Mouse (Mus musculus): ENCODE data around the gene Mvb12b. TPM values are rescaled to one million over a fixed set of nuclear protein-coding genes. Genes with fewer than 3 reads are reported as not detected.
A peak's percentile ranks its signal among the peaks of the same experiment; 100 is the strongest.

The Mvb12b gene
- polyA plus RNA-seq, 1 experiment from 2014 or later = 14.0 TPM

DNA sequence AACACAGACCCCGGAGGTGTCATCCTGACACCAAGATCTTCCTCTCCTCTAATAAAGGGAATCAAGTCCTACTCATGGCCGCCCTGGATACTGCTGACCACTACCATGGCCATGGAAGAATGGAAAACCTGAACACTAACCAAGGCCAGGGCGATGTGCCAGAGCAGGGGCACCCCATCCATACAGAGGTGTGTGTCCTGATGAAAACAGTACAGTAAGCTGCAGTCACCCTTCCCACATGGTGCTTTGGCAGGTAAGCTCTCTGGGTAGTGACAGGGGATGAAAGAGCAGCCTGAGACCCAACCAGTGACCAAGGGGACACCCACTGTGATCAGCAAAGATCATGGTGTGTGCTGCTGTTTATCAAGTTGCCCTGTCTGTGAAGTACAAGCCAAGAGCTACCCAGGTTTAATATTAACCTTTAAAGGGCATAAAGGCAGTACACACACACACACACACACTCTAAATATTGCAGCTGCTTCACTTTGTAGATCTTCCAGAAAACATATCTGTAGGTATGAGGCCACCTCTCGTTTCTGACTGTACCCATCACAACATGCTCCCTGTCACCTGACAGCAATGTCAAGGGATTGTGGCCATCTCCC lies 117.1 kb downstream of the Mvb12b start:
- Histone ChIP-seq H3K9me3 (ENCODE audit: control insufficient read depth, low read length) (no peaks in the 10 kb centered on the region), H3K9ac (ENCODE audit: low read length) (no peak overlapping the region), H3K27me3 (replicated peaks; ENCODE audit: control insufficient read depth, insufficient read depth, low read length) (no peaks in the 10 kb centered on the region), H3K36me3 (ENCODE audit: control insufficient read depth, insufficient read depth, low read length) (peaks cover 8% of the 10 kb centered on the region; the same call in 1 of the 2 replicates), H3K4me2 (ENCODE audit: low read length) (no peak overlapping the region), H3K4me3 (ENCODE audit: low read depth, low read length) (no peak overlapping the region), H3K4me1 (replicated peaks; ENCODE audit: control insufficient read depth, insufficient read depth, low read length) (no peaks in the 10 kb centered on the region), H3K27ac (ENCODE audit: low read depth) (no peak overlapping the region)
- DNase-seq (ENCODE audit: low spot score) = no peak
- 92% methylated on average over 4 of the region's 4 CpGs for WGBS
- no peak for ATAC-seq (replicated peaks; ENCODE audit: low FRiP score, low TSS enrichment, low read depth)

GRCm38 (mm10) chr2:33764476-33764875 lies 123.3 kb downstream of the Mvb12b start:
- Histone ChIP-seq H3K4me3 (ENCODE audit: low read depth, low read length) (no peak overlapping the region), H3K9ac (ENCODE audit: low read length) (no peak overlapping the region), H3K27ac (ENCODE audit: low read depth) (no peak overlapping the region), H3K4me2 (ENCODE audit: low read length) (no peak overlapping the region), H3K36me3 (ENCODE audit: control insufficient read depth, insufficient read depth, low read length) (0 out of 2 replicates have a peak, but pooled peaks cover 9% of the 10 kb centered on the region), H3K27me3 (replicated peaks; ENCODE audit: control insufficient read depth, insufficient read depth, low read length) (no peaks in the 10 kb centered on the region), H3K9me3 (ENCODE audit: control insufficient read depth, low read length) (no peaks in the 10 kb centered on the region), H3K4me1 (replicated peaks; ENCODE audit: control insufficient read depth, insufficient read depth, low read length) (0 out of 2 replicates have a peak, but pooled peaks cover 3% of the 10 kb centered on the region)
- 72% methylated on average over 7 of the region's 8 CpGs for WGBS
- no peak; the same call in 1 of the 2 replicates for ATAC-seq (replicated peaks; ENCODE audit: low FRiP score, low TSS enrichment, low read depth)
- DNase-seq (ENCODE audit: low spot score) = no peak

DNA sequence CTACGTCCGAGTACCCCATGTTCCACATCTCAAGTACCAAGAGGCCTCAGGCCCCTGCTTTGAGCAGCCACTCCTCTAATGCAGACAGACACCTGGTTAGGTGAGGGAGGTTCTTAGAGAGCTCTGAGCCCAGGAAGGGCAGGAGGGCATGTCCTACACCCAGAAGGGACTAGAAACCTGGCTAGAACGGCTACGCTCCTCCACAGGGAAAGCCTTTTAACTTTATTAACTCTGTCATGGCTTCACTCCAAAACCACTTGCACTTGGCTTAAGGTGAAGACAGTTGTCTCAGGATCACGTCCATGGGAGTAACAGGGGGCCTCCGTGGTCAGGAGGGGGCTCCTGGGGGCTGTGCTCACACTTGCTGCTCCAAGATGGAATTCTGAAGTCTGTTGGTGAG lies 125.5 kb downstream of the Mvb12b start:
- Histone ChIP-seq H3K9ac (ENCODE audit: low read length) (no peak overlapping the region), H3K4me3 (ENCODE audit: low read depth, low read length) (no peak overlapping the region), H3K4me2 (ENCODE audit: low read length) (no peak overlapping the region), H3K9me3 (ENCODE audit: control insufficient read depth, low read length) (no peaks in the 10 kb centered on the region), H3K27ac (ENCODE audit: low read depth) (no peak overlapping the region), H3K27me3 (replicated peaks; ENCODE audit: control insufficient read depth, insufficient read depth, low read length) (no peaks in the 10 kb centered on the region), H3K36me3 (ENCODE audit: control insufficient read depth, insufficient read depth, low read length) (0 out of 2 replicates have a peak, but pooled peaks cover 9% of the 10 kb centered on the region), H3K4me1 (replicated peaks; ENCODE audit: control insufficient read depth, insufficient read depth, low read length) (0 out of 2 replicates have a peak, but pooled peaks cover 3% of the 10 kb centered on the region)
- WGBS = 70% methylated on average over 6 of the region's 6 CpGs
- DNase-seq (ENCODE audit: low spot score) = no peak
- no peak for ATAC-seq (replicated peaks; ENCODE audit: low FRiP score, low TSS enrichment, low read depth)

DNA sequence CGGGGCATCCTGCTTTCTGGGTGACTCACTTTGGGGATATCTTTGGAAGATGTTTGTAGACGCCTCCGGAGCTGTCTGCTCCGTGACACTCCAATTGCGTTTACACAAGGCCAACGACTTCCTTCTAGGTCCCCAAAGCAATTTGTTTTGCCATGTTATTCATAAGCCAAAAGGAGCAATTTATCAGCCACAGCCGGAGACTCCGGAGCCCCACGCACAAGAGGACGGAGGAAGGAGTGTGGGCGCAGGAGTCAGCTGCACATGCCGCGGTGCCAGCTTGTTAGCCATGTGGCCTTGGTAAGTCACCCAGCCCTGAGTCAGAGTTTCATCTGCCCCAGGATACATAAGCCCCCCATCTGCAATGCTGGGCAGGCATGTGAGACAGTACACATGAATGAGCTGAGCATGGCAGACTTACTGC lies 127.2 kb downstream of the Mvb12b start:
- 0 out of 2 replicates have a peak, but pooled peaks cover 9% of the 10 kb centered on the region for H3K36me3 ChIP-seq (ENCODE audit: control insufficient read depth, insufficient read depth, low read length)
- H3K9me3 ChIP-seq (ENCODE audit: control insufficient read depth, low read length) = no peaks in the 10 kb centered on the region
- ATAC-seq (replicated peaks; ENCODE audit: low FRiP score, low TSS enrichment, low read depth) = no peak
- H3K27me3 ChIP-seq (replicated peaks; ENCODE audit: control insufficient read depth, insufficient read depth, low read length) = no peaks in the 10 kb centered on the region
- H3K4me1 ChIP-seq (replicated peaks; ENCODE audit: control insufficient read depth, insufficient read depth, low read length) = peaks cover 3% of the 10 kb centered on the region; the same call in 1 of the 2 replicates
- H3K9ac ChIP-seq (ENCODE audit: low read length) = no peak overlapping the region
- 61% methylated on average over 13 of the region's 13 CpGs for WGBS
- DNase-seq (ENCODE audit: low spot score) = no peak
- H3K4me3 ChIP-seq (ENCODE audit: low read depth, low read length) = no peak overlapping the region
- no peak overlapping the region for H3K4me2 ChIP-seq (ENCODE audit: low read length)
- no peak overlapping the region for H3K27ac ChIP-seq (ENCODE audit: low read depth)

DNA sequence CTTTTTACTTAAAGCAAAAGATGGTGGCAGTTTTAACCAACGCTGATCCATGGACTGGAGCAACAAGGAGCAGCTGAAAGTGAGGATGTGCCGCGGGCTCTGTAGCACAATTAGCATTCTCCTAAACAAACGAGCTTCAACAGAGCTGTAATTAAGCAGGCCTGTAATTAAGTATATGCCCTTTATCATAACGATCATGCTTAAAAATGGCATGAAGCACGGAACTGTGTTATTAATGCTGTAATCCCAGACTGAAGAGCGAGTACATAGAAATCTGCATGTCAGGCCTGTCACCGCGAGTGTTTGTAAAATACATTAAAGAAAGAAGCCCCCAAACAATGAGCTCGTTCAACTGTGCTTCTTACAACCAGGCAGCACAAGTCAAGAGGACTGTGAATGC lies 128.3 kb downstream of the Mvb12b start:
- Histone ChIP-seq H3K4me2 (ENCODE audit: low read length) (no peak overlapping the region), H3K4me3 (ENCODE audit: low read depth, low read length) (no peak overlapping the region), H3K4me1 (replicated peaks; ENCODE audit: control insufficient read depth, insufficient read depth, low read length) (peaks cover 8% of the 10 kb centered on the region), H3K27ac (ENCODE audit: low read depth) (no peak overlapping the region), H3K9me3 (ENCODE audit: control insufficient read depth, low read length) (no peaks in the 10 kb centered on the region), H3K36me3 (ENCODE audit: control insufficient read depth, insufficient read depth, low read length) (0 out of 2 replicates have a peak, but pooled peaks cover 9% of the 10 kb centered on the region), H3K9ac (ENCODE audit: low read length) (no peak overlapping the region), H3K27me3 (replicated peaks; ENCODE audit: control insufficient read depth, insufficient read depth, low read length) (no peaks in the 10 kb centered on the region)
- WGBS = 58% methylated on average over 10 of the region's 10 CpGs
- DNase-seq (ENCODE audit: low spot score) (no peak), ATAC-seq (replicated peaks; ENCODE audit: low FRiP score, low TSS enrichment, low read depth) (no peak)

DNA sequence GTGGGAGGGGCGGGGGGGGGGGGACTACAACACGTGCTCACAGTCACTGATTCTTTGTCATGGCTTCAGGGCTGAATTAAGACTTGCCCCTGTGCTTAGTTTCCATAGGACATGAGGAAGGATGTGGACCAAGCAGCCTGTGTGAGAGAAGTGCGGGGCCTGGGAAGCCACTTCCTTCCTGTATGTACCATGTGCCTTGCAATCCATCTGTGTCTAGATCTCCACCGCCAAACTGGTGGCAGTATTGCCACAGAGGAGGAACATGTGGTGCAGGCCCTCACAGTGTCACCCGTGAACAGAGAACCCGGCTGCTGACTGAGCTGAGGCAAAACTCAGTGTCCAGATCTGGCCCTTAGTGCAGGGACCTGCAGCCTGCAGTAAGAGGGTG lies 132.1 kb downstream of the Mvb12b start:
- ATAC-seq (replicated peaks; ENCODE audit: low FRiP score, low TSS enrichment, low read depth) (no peak), DNase-seq (ENCODE audit: low spot score) (no peak)
- Histone ChIP-seq H3K27ac (ENCODE audit: low read depth) (no peak overlapping the region), H3K9ac (ENCODE audit: low read length) (no peak overlapping the region), H3K4me2 (ENCODE audit: low read length) (no peak overlapping the region), H3K27me3 (replicated peaks; ENCODE audit: control insufficient read depth, insufficient read depth, low read length) (no peaks in the 10 kb centered on the region), H3K9me3 (ENCODE audit: control insufficient read depth, low read length) (no peaks in the 10 kb centered on the region), H3K36me3 (ENCODE audit: control insufficient read depth, insufficient read depth, low read length) (peaks cover 6% of the 10 kb centered on the region), H3K4me3 (ENCODE audit: low read depth, low read length) (no peak overlapping the region), H3K4me1 (replicated peaks; ENCODE audit: control insufficient read depth, insufficient read depth, low read length) (peaks cover 21% of the 10 kb centered on the region)
- 62% methylated on average over 6 of the region's 6 CpGs for WGBS

GRCm38 (mm10) chr2:33754980-33755632 lies 132.6 kb downstream of the Mvb12b start:
- no peaks in the 10 kb centered on the region for H3K27me3 ChIP-seq (replicated peaks; ENCODE audit: control insufficient read depth, insufficient read depth, low read length)
- H3K4me2 ChIP-seq (ENCODE audit: low read length) = no peak overlapping the region
- DNase-seq (ENCODE audit: low spot score) (no peak), ATAC-seq (replicated peaks; ENCODE audit: low FRiP score, low TSS enrichment, low read depth) (no peak)
- H3K9me3 ChIP-seq (ENCODE audit: control insufficient read depth, low read length) = no peaks in the 10 kb centered on the region
- H3K4me3 ChIP-seq (ENCODE audit: low read depth, low read length) = no peak overlapping the region
- WGBS = 67% methylated on average over 7 of the region's 7 CpGs
- H3K4me1 ChIP-seq (replicated peaks; ENCODE audit: control insufficient read depth, insufficient read depth, low read length) = peaks cover 21% of the 10 kb centered on the region
- H3K36me3 ChIP-seq (ENCODE audit: control insufficient read depth, insufficient read depth, low read length) = peaks cover 10% of the 10 kb centered on the region
- H3K9ac ChIP-seq (ENCODE audit: low read length) = no peak overlapping the region
- no peak overlapping the region for H3K27ac ChIP-seq (ENCODE audit: low read depth)

DNA sequence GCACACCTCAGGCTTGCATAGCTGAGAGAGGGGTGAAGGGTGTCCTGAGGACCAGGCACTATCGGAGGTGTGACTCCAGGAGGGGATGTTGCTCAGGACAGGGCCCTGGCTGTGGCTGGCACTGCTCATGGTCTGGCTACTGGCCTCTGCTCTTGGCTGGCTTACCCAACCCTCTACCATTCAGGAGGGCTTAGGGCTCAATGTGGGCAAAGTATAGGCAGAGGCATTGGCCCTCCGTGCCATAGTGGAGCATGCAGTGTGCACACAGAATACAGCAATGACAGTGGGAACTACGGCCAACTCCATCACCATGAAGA lies 133.5 kb downstream of the Mvb12b start:
- Histone ChIP-seq H3K4me1 (replicated peaks; ENCODE audit: control insufficient read depth, insufficient read depth, low read length) (peaks cover 18% of the 10 kb centered on the region), H3K4me3 (ENCODE audit: low read depth, low read length) (no peak overlapping the region), H3K27me3 (replicated peaks; ENCODE audit: control insufficient read depth, insufficient read depth, low read length) (no peaks in the 10 kb centered on the region), H3K4me2 (ENCODE audit: low read length) (no peak overlapping the region), H3K36me3 (ENCODE audit: control insufficient read depth, insufficient read depth, low read length) (peaks cover 10% of the 10 kb centered on the region), H3K9ac (ENCODE audit: low read length) (no peak overlapping the region), H3K9me3 (ENCODE audit: control insufficient read depth, low read length) (no peaks in the 10 kb centered on the region), H3K27ac (ENCODE audit: low read depth) (peak overlapping the region; percentile 61)
- DNase-seq (ENCODE audit: low spot score) (no peak), ATAC-seq (replicated peaks; ENCODE audit: low FRiP score, low TSS enrichment, low read depth) (peak; percentile 42)
- WGBS = 68% methylated on average over 3 of the region's 3 CpGs
